Mouse (Mus musculus) mouse embryonic stem cell (cell line): ENCODE data around the gene Frmd4b.

ENCODE experiments used
- in situ Hi-C, 2 experiments: fragments of 300-500 bp; cut with MboI; formaldehyde crosslinking; loops; 1 replicate in 1 of 2; 3 replicates in 1 of 2; pipeline ENCODE4 v1.14.3; 2019 to 2020; ENCODE audit warnings: low sequenced_read_pairs in 2 of 2, low pct_unique_long_range_greater_than_20kb in 1 of 2, mixed read lengths in 1 of 2; ENCODE audit not compliant: unreplicated experiment in 1 of 2

The Frmd4b gene

GRCm38 (mm10) chr6:97452223-97452622 is 165.1 kb downstream of the Frmd4b start:
- in situ Hi-C loops = no loop called here

- in situ Hi-C loops = no loop called here
Observed at GRCm38 (mm10) chr6:97449806-97450205, 167.5 kb downstream of the Frmd4b start.

DNA sequence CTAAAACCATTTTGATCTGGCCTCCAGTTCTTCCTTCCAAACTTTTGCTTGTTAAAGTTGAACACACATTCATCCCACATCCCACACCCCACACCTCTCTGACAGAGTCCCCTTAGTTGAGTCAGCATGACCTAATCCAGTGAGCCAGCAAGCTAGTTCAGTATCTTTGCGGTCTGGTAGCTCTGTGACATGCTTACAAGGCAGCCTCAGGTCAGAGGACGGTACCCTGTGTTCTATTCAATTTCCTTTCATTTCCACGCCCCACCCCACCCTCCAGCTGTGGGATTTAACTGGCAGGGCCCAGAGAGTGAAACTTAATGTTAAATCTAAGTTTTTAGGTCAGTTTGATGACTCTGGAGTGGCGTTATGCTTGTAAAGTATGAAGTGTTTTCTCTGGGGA is 170.3 kb downstream of the Frmd4b start:
- in situ Hi-C loops = no loop called here

DNA sequence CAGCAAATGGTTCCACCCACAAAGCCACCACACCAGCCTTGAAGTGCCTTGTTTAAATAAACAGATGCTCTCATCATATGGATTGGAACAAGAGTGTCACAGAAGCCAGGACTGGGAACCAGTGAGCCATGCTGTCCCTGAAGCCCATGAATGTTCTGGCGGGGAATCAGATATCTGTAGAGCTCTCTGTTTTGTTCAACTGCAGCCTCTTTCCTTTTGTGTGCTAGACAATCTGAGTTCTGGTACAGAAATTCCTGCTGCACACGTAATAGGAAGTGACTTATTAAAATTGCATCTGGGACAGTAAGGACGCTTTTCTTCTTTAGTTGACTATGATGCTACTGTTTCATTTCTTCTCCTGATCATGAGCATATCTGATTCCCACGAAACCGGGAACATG is 173.2 kb downstream of the Frmd4b start:
- in situ Hi-C loops = no loop called here

DNA sequence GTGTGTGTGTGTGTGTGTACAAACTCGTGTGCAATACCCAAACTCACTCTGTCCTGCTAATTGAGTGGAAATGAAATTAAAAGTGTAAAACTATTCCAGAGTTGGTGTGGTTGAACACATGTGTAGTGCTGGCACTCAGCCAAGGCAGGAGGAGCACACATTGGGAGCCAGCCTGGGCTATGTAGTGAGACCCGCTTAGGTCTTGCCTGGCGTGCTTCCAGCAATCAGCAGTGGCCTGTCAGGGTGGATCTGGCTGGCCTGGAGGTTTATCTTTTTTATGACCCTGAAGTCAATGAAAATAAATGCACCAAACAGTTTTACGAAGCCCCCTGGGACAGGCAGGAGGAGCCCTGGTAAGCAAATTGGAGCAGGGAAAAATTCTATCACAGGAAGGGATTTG is 173.8 kb downstream of the Frmd4b start:
- in situ Hi-C loops = no loop called here

GRCm38 (mm10) chr6:97441357-97441756 is 176.0 kb downstream of the Frmd4b start:
- in situ Hi-C loops = no loop called here

DNA sequence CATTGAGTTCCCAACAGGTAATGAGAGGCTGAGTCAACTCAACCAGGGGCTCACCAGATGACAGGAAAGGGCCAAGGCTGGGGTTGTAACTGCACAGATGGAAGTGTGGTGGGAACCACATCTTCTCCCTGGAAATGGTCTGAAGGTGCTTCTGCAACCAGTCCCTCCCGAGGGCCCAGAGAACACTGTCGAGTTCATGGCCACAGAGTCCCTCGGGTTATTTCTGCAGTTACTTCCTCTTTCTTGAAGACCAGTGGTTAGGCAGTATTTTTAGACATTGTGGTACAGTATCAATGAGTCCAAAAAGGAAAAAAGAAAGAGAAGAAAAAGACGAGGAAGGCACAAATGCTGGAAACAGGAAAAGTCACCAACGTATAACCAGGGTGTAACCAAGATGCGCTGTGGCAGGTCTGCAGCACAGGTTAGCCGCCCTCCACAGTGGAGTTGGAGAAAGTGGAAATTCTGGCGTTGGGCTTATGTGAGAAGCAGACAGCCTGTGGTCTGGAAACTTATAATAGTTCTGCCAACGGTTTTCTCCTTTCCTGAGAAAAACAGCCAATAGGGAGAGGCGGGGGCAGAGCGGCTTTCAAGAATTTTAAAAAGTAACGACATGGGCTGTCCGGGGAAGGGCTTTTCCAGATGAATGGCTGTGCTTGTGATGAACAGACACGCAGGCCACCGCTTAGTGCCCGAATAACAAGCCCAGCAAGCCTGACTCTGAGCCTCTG is 178.3 kb downstream of the Frmd4b start:
- in situ Hi-C loops = no loop called here

DNA sequence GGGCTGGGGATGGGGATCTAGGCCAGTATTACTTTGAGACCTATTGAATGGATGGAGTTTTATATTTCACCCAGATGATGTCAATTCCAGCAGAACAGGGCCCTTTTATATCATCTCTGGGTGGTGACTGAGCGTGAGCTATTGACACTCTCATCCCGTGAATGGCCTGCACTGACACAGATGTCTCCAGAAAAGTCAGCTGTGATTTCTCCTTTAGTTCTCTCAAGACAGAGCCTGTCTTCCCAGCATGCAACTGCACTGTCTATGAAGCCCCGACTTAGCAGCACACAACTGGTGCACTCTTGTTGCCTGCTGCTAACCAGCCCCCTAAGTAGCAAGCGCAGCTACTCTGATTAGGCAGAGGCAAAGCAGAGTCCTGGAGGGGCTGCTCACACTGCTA is 182.6 kb downstream of the Frmd4b start:
- in situ Hi-C loops = loop anchor here in 1 of 2 experiments (5.0 kb wide), 1 partner anchor 43 kb away; no protein-coding TSS in a partner anchor

GRCm38 (mm10) chr6:97431309-97432004 is 185.9 kb downstream of the Frmd4b start:
- in situ Hi-C loops = loop anchor here in 1 of 2 experiments (5.0 kb wide), 1 partner anchor 46 kb away; no protein-coding TSS in a partner anchor

DNA sequence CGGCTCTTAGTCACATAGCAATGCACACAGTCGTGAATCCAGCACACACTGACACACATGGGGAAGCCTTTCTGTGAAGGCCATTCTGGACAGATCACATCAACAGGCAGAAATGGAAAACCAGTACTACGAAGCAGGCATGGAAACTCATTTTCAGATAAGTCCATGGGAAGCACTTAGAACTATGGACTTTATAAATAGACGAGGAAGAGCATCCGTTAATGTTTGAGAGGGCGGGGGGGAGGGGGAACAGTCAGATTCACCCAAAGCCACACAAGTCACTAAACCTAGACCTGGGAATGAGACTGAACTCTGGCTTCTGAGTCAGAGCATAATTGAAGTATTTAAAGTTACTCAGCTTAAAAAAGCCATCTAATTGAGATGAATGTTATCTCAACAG is 186.8 kb downstream of the Frmd4b start:
- in situ Hi-C loops = loop anchor here in 1 of 2 experiments (5.0 kb wide), 1 partner anchor 47 kb away; no protein-coding TSS in a partner anchor

GRCm38 (mm10) chr6:97429688-97430343 is 187.5 kb downstream of the Frmd4b start:
- in situ Hi-C loops = loop anchor here in 1 of 2 experiments (5.0 to 10.0 kb wide), 2 partner anchors 47 to 305 kb away; no protein-coding TSS in a partner anchor

DNA sequence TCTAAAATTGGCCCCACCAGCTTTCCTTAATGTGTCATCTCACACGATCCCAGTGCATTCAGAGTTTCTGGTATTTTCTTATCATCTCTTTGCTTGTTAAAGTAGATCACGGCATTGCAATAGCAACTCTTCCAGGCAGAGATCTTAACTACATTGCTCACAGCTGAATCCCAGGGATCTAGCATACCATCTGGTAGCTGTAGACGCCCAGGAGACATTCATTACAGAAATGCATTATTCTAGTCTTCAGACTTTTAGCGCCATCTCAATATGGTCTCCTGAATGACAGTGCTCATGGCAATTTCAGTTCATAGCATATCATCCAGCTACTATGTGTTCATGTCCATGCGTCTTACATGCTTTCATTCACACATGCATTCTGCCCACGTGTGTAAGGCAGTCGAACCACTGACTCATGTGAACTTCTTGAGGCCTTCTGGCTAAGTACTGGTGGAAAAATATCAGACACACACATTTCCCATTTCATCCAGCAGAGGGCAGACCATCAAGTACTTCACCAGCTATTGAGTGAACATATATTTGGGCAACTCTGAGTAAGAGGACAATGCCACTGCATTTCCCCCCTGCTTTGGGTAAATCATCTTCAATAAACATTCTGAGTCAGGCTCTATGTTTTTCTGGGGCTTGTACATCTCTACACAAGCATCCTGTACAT is 197.4 kb downstream of the Frmd4b start:
- in situ Hi-C loops = loop anchor here (5.0 to 10.0 kb wide), 5 partner anchors 102 to 315 kb away; partner anchors contain the start of gene Lmod3 (in 1 of the 2)

DNA sequence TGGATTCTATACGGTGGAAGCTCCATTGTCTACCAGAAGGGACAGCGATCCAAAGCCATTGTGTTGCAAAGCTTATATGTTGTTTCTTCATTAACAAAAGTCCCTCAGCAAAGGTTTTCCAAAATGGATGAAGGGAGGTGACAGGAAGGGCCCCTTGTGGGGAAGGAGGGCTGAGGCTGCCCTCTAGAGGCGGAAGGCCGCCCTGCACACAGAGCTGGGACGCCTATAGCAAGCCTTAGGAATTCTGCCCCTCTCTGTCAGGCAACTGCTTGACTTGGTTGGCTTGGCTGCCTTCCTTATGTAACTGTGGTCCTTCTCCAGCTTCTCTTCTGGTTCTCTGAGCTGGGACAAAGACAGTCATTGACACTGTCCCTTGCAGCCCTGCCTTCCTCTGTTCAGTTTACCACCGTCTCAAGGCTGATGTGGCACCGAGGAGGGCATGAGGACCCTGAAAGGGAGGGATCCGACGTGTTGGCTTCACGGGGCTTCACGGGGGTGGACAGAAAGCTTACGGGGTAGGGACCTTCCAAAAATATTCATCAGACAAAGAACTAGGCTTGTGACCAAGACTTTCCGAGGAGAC is 200.3 kb downstream of the Frmd4b start:
- in situ Hi-C loops = loop anchor here (5.0 to 10.0 kb wide), 4 partner anchors 105 to 298 kb away; partner anchors contain the start of gene Lmod3 (in 1 of the 2)

GRCm38 (mm10) chr6:97415578-97415977 is 201.8 kb downstream of the Frmd4b start:
- in situ Hi-C loops = loop anchor here (5.0 to 10.0 kb wide), 4 partner anchors 107 to 299 kb away; partner anchors contain the start of gene Lmod3 (in 1 of the 2)

- in situ Hi-C loops = loop anchor here in 1 of 2 experiments (10.0 kb wide), 2 partner anchors 149 to 301 kb away; no protein-coding TSS in a partner anchor
Observed at GRCm38 (mm10) chr6:97413453-97413852, 203.9 kb downstream of the Frmd4b start.

GRCm38 (mm10) chr6:97412403-97412802 is 204.9 kb downstream of the Frmd4b start:
- in situ Hi-C loops = loop anchor here in 1 of 2 experiments (10.0 kb wide), 2 partner anchors 148 to 302 kb away; no protein-coding TSS in a partner anchor

GRCm38 (mm10) chr6:97411327-97411726 is 206.0 kb downstream of the Frmd4b start:
- in situ Hi-C loops = loop anchor here in 1 of 2 experiments (10.0 kb wide), 2 partner anchors 147 to 303 kb away; no protein-coding TSS in a partner anchor
